Comparison of ENCODE assay signal across 8 mouse cellular contexts in genomic region chr7:131370648-131371469, GRCm38 (mm10). TPM values are rescaled to one million over a fixed set of nuclear protein-coding genes. Genes with fewer than 3 reads are reported as not detected.
DNase-seq lines count a peak whose midpoint lies in the region; ATAC-seq and TF ChIP-seq lines count a peak whose summit lies in the region.

Gene Pstk (plus strand): TSS chr7:131371141.

- H3K27ac ChIP-seq in forebrain, embryonic 12.5 days = peak within 1 kb of the TSS; percentile 90
- peak within 1 kb of the TSS; percentile 99 for H3K27ac ChIP-seq in heart, postnatal 0 days (ENCODE audit: low read depth)
- peak within 1 kb of the TSS; percentile 92 for H3K27ac ChIP-seq in liver, embryonic 16.5 days (ENCODE audit: low read length)
- peak within 1 kb of the TSS; percentile 94 for H3K27ac ChIP-seq in neural tube, embryonic 13.5 days (replicated peaks)
- peak within 1 kb of the TSS; percentile 74 for H3K27ac ChIP-seq in testis, adult 2 months (ENCODE audit: control insufficient read depth, insufficient read depth, low read depth, low read length)

- TF ChIP-seq EP300 in heart, postnatal 0 days (IDR thresholded peaks at IDR 0.05; ENCODE audit: low read depth) = no peak

- peaks cover 19% of the 10 kb centered on the region for H3K4me1 ChIP-seq in E14TG2a.4 (replicated peaks; ENCODE audit: low read depth, low read length)
- peaks cover 11% of the 10 kb centered on the region; the same call in 1 of the 2 replicates for H3K4me1 ChIP-seq in forebrain, embryonic 12.5 days
- H3K4me1 ChIP-seq in heart, postnatal 0 days (ENCODE audit: control insufficient read depth, insufficient read depth) = peaks cover 9% of the 10 kb centered on the region
- peaks cover 16% of the 10 kb centered on the region for H3K4me1 ChIP-seq in liver, embryonic 16.5 days (ENCODE audit: control insufficient read depth, low read depth, low read length)
- H3K4me1 ChIP-seq in neural tube, embryonic 13.5 days (replicated peaks) = peaks cover 13% of the 10 kb centered on the region
- H3K4me1 ChIP-seq in testis, adult 2 months (ENCODE audit: control insufficient read depth, insufficient read depth, low read length) = peaks cover 5% of the 10 kb centered on the region

- H3K9me3 ChIP-seq in E14TG2a.4 (ENCODE audit: low read length) = no peaks in the 10 kb centered on the region
- H3K9me3 ChIP-seq in forebrain, embryonic 12.5 days = no peaks in the 10 kb centered on the region
- no peaks in the 10 kb centered on the region for H3K9me3 ChIP-seq in heart, postnatal 0 days (replicated peaks; ENCODE audit: control insufficient read depth, low read length)
- no peaks in the 10 kb centered on the region for H3K9me3 ChIP-seq in liver, embryonic 16.5 days (replicated peaks; ENCODE audit: control insufficient read depth, low read length)
- H3K9me3 ChIP-seq in neural tube, embryonic 13.5 days = no peaks in the 10 kb centered on the region

- peak within 1 kb of the TSS; percentile 96 for H3K4me3 ChIP-seq in E14TG2a.4 (replicated peaks; ENCODE audit: low read length)
- H3K4me3 ChIP-seq in forebrain, embryonic 12.5 days (replicated peaks) = peak within 1 kb of the TSS; percentile 78
- H3K4me3 ChIP-seq in heart, postnatal 0 days (ENCODE audit: low read depth, low read length) = peak within 1 kb of the TSS; percentile 82
- H3K4me3 ChIP-seq in liver, embryonic 16.5 days (ENCODE audit: low read depth, low read length) = peak within 1 kb of the TSS; percentile 78
- H3K4me3 ChIP-seq in neural tube, embryonic 13.5 days = peak within 1 kb of the TSS; percentile 75
- H3K4me3 ChIP-seq in testis, adult 2 months (ENCODE audit: control insufficient read depth, low read depth, low read length) = peak within 1 kb of the TSS; percentile 85

- ATAC-seq in forebrain, embryonic 12.5 days (ENCODE audit: low FRiP score) = peak; percentile 95
- peak; percentile 97 for ATAC-seq in heart, postnatal 0 days (ENCODE audit: insufficient read depth, low read depth)
- peak; percentile 93 for ATAC-seq in liver, embryonic 16.5 days (ENCODE audit: low read depth)
- peak; percentile 94 for ATAC-seq in neural tube, embryonic 13.5 days (ENCODE audit: low read depth)

- DNase-seq in c-Kit-positive CD71-positive TER-119-positive erythroid progenitor cells, embryonic 14.5 days (ENCODE audit: low spot score) = peak; percentile 88
- DNase-seq in heart, postnatal 0 days (ENCODE audit: low spot score) = peak; percentile 89
- peak; percentile 89 to 94 for DNase-seq in kidney, postnatal 4 days

- H3K36me3 ChIP-seq in E14TG2a.4 (ENCODE audit: insufficient read depth, low read length) = peaks cover 15% of the 10 kb centered on the region
- no peaks in the 10 kb centered on the region for H3K36me3 ChIP-seq in forebrain, embryonic 12.5 days (replicated peaks)
- H3K36me3 ChIP-seq in heart, postnatal 0 days (replicated peaks; ENCODE audit: control insufficient read depth, insufficient read depth, low read length) = peaks cover 5% of the 10 kb centered on the region; the same call in 1 of the 2 replicates
- H3K36me3 ChIP-seq in liver, embryonic 16.5 days (ENCODE audit: control insufficient read depth, insufficient read depth) = no peaks in the 10 kb centered on the region
- H3K36me3 ChIP-seq in neural tube, embryonic 13.5 days = no peaks in the 10 kb centered on the region; the same call in 1 of the 2 replicates
- H3K36me3 ChIP-seq in testis, adult 2 months (ENCODE audit: control insufficient read depth, insufficient read depth, low read length) = no peaks in the 10 kb centered on the region

- 6% methylated on average over 46 of the region's 47 CpGs for whole genome bisulfite sequencing in forebrain, embryonic 12.5 days
- 4% methylated on average over 47 of the region's 47 CpGs for WGBS in heart, postnatal 0 days
- WGBS in liver, embryonic 16.5 days (ENCODE audit: insufficient replicate concordance) = 2% methylated on average over 47 of the region's 47 CpGs
- WGBS in neural tube, embryonic 13.5 days = 5% methylated on average over 47 of the region's 47 CpGs

- peaks cover 5% of the 10 kb centered on the region for H3K27me3 ChIP-seq in E14TG2a.4 (ENCODE audit: insufficient read depth, low read length)
- peaks cover 4% of the 10 kb centered on the region; the same call in 1 of the 2 replicates for H3K27me3 ChIP-seq in forebrain, embryonic 12.5 days
- H3K27me3 ChIP-seq in heart, postnatal 0 days (ENCODE audit: control insufficient read depth, insufficient read depth, low read length) = no peaks in the 10 kb centered on the region
- no peaks in the 10 kb centered on the region for H3K27me3 ChIP-seq in liver, embryonic 16.5 days (ENCODE audit: control insufficient read depth, insufficient read depth, low read depth, low read length)
- H3K27me3 ChIP-seq in neural tube, embryonic 13.5 days = no peaks in the 10 kb centered on the region
- H3K27me3 ChIP-seq in testis, adult 2 months (ENCODE audit: control insufficient read depth, insufficient read depth, low read length) = no peaks in the 10 kb centered on the region

- peak; percentile 60 for TF ChIP-seq POLR2A in testis, adult 2 months (IDR thresholded peaks at IDR 0.05; ENCODE audit: control insufficient read depth, low read depth, low read length)

- TF ChIP-seq CTCF in E14TG2a.4 (conservative IDR thresholded peaks at IDR 0.05; ENCODE audit: low read length) = peak; percentile 26; the same call in 1 of the 2 replicates
- TF ChIP-seq CTCF in heart, postnatal 0 days (IDR thresholded peaks at IDR 0.05; ENCODE audit: low read depth) = peak; percentile 92
- TF ChIP-seq CTCF in testis, adult 2 months (IDR thresholded peaks at IDR 0.05; ENCODE audit: control insufficient read depth, insufficient read depth, insufficient replicate concordance, low read depth, low read length) = peak; percentile 90

- peak within 1 kb of the TSS; percentile 78 for H3K4me2 ChIP-seq in forebrain, embryonic 12.5 days
- H3K4me2 ChIP-seq in heart, postnatal 0 days (ENCODE audit: low read depth, low read length) = peak within 1 kb of the TSS; percentile 91
- H3K4me2 ChIP-seq in liver, embryonic 16.5 days (ENCODE audit: low read depth, low read length) = peak within 1 kb of the TSS; percentile 90
- H3K4me2 ChIP-seq in neural tube, embryonic 13.5 days = peak within 1 kb of the TSS; percentile 71

- peak within 1 kb of the TSS; percentile 93 for H3K9ac ChIP-seq in forebrain, embryonic 12.5 days
- peak within 1 kb of the TSS; percentile 88 for H3K9ac ChIP-seq in heart, postnatal 0 days (replicated peaks; ENCODE audit: low read depth, low read length)
- H3K9ac ChIP-seq in liver, embryonic 16.5 days (ENCODE audit: low read depth, low read length) = peak within 1 kb of the TSS; percentile 91
- peak within 1 kb of the TSS; percentile 93 for H3K9ac ChIP-seq in neural tube, embryonic 13.5 days

RNA-seq across cellular contexts. Expression of gene Pstk, which starts in this region (rescaled TPM):
- 49.7 and 51.5 TPM in 2 replicates for polyA plus RNA-seq in forebrain, embryonic 12.5 days (2016; fragmentation: Nextera tagmentation; extraction: Ambion mirVana)
- total RNA-seq in heart, postnatal 0 days (2014; rRNA removed; ENCODE audit: low replicate concordance) = 75.0 and 82.2 TPM in 2 replicates
- 124 and 126 TPM in 2 replicates for polyA plus RNA-seq in heart, postnatal 0 days (2015; fragmentation: Nextera tagmentation; extraction: Ambion mirVana)
- 19.5 and 20.5 TPM in 2 replicates for polyA plus RNA-seq in liver, embryonic 16.5 days (2015; fragmentation: Nextera tagmentation; extraction: Ambion mirVana)
- 42.1 and 50.4 TPM in 2 replicates for polyA plus RNA-seq in neural tube, embryonic 13.5 days (2015; fragmentation: Nextera tagmentation; extraction: Ambion mirVana)
- 8.5 and 11.0 TPM in 2 replicates for polyA plus RNA-seq in testis, adult 2 months (2012; rRNA removed)

Comparison
In these comparisons a context has a peak if more than half of its experiments do, and no peak if none do; other contexts are left out.
1. Peak in every context shown above with its lines: DNase-seq, ATAC-seq, H3K4me3 ChIP-seq and H3K27ac ChIP-seq.
2. CTCF ChIP-seq: peak in every context shown above with its lines; median percentile 92 in heart, postnatal 0 days; 90 in testis, adult 2 months; 26 in E14TG2a.4.